Mouse (Mus musculus) c-Kit-positive CD71-negative TER-119-negative erythroid progenitor cells, embryonic 14.5 days (primary cell): Measurements from ENCODE around the gene Unc50.

Experiments
- DNase-seq: peaks from one replicate; pipeline ENCODE4 v3.0.0-alpha.2; 2013; ENCODE audit warnings: low read depth

Unc50 gene

DNA sequence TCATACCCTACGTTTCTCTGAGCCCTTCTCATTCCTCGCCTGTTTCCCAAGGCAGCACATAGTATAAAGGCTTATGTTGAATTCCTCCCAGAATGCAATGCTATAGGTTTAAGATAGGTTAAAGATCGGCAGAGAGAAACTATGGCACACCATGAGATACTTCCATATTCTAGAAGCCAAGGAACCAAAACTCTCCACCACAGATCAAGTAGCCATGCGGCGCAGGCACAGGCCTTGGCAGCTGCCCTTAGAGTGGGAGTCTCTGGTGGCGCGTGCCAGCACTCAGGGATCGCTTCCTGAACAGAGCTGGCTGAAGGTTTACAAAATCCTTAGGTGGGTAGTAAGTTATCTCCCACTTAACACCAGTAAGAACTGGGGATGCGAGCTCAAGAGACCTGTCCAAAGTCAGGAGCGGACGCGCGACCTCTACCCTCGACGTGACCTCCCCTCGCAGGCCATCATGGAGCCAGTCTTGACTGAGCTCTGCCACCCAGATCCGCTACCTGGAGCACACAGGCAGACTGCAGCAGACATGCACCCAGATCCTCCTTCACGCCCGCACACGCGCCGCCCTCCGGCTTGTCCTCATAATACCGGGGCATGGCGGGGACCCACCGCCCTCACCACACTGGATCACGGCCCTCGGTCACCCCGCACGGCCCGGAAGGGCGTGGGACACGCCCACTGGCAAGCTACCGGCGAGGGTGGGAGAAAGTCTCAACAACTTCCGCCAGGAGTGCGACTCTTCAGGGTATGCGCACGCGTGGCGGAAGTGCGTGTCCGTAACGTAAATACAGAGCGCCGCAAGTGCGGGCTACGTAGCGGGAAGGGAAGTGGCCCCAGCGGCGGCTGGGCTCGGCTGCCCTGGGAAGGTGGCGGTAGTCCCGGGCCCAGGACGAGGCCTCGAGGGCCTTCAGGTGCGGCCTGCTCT lies at the start of gene Unc50, which contains the start of gene Coa5:
TSS of gene Unc50 (plus strand) at position 774 of the 931 bp plus-strand sequence.
TSS of gene Coa5 (minus strand) at position 738 of the 931 bp plus-strand sequence.
- peak; percentile 93 for DNase-seq

DNA sequence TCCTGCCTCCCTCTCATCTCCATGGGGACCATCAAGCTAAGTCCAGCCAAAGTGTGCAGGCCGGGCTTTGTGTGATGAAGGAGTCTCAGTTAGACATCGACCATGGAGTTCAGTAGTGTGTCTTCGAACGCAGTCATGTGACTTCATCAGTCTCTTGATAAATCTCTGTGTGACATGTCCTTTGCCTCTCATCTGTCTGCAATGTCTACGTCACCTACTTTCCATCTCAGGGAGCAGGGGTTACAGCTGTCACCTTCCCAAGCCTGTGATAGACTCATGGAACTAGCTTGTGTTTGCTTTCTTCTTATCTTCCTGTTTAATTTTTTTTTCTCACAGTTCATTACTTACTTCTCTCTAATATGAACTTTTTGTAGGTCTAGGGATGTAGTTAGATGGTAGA lies 49.0 kb upstream of the Unc50 start:
- DNase-seq = no peak

DNA sequence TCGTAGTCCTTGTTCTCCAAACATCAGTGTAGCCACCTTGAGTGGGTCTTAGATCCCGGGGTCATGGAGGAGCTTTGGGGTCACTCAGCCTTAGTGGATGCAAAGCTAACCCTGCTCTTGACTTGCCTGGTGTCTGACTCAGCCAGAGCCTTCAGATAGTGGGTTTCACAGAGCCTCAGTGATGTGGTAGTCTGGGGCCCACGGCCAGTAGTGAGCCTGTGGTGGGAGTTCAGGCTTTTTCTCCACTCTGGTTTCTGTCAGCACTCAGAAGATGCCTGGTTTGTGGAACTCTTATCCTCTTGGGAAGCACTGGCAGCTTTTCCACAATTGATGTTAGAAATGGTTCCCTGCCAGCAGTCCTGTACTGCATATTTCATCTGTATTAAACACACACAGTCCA lies 45.6 kb upstream of the Unc50 start:
- no peak for DNase-seq

DNA sequence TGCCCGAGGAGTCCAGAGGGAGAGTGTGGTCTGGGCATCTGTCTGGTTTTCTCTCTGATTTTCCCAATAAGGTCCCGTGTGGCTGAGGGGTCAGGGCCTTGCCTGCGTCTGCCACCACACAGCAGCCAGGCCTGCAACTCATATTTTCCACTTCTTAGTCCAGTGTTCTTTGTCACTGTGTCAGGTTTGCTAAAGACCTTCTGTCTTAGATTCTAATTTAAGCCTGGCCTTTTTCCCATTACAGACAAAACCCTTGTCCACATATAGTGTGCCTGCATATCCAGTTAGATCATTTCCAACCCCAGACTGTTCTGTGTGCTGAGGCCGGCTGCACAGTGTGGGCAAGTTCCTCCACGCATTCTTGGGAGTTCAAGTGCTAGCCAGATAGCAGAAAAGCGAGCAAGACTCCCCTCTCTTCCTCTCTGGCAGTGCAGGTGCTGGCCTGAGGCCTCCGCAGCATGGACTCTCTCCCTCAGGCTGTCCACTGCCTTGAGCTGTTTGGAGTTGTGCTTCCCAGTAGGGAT lies 43.4 kb upstream of the Unc50 start:
- DNase-seq = no peak

DNA sequence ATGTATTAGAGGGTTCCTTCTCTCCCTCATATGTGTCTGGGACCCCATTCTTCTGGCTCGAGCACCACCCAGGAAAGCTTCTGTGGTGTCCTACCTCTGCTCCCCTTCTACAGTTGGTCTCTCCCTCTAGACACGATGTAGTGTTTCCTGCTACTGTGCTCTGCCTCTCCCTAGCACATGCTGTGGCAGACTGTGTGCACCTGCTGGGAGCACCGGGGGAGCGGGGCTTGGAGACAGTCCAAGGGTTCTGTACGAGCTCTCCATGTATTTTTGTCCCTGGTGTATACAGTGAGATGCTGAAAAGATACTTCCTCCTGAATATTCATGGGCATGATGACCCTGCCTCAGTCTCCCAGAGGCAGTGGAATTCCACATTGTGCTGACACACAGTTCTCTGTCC lies 36.8 kb upstream of the Unc50 start:
- DNase-seq = no peak

DNA sequence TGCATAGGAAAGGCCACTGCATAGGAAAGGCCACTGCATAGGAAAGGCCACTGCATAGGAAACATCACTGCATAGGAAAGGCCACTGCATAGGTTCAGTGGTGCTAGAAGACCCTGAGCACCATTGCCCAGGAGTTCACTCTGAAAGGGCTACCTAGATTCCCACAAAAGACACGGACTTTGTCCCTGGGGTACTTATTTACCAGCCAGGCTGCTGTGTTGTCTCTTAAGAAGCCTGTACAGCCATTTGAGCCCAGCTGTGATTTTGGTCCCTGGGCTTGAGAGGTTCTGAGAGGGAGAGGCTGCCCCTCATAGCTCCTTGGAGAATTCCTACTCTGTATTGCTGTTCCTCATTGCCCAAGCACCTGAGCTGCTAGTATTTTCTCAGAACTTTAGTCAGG lies 33.5 kb upstream of the Unc50 start:
- no peak for DNase-seq

DNA sequence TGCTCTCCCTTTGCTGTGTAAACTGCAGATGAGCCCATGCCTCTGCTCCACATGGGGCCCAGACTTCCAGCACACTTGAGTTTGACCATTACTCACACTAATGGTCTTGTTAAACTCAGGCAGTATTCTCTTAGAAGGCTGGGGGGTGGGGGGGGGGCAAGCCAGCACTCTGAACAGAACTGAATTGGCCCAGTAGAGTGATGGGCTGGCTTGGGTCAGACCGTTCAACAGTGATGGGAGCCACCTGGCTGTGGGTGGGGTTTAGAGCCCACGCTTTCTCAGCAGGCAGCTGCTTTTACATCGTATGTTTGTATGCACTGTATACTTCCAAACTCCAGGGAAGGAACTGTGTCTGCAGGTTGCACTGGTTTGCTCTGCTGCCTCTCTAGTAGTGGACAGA lies 31.0 kb upstream of the Unc50 start:
- no peak for DNase-seq

DNA sequence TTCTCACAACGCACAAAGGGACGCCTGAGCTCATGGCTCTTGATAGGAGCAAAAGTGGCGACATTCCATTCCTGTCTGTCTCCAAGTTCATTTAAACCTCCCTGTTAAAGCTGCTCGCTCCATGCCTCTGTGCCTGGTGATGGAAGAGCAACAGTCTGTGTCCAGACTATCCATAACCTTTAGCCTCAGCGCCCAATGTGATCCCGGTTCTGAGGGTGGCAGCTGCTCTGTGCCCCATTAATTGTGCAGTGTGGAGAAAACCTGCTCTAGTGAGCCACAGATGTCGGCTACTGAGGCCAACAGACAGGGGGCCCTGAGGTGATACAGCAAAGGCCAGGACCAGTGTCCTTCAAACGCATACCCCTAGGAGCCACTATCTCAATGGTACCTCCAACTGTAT lies 30.2 kb upstream of the Unc50 start:
- DNase-seq = no peak

DNA sequence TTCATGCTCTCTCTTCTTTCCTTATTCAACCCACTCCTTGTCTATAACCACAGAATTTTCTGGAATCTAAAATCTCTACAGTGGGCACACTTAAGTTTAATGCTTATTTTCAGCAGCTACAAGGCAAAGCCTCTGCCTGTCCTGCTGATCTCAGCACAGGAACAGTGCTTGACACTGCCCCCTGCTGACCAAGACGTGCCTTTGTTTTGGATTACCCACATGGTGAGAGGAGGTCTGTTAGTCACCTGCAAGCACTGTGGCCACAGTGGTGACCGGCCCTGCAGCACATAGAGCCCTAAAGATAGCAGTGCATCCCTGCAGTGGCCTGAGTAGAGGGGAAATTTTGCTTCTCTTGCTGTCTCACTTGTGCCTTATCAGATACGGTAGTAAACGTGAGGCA lies 28.3 kb upstream of the Unc50 start:
- peak; percentile 54 for DNase-seq

DNA sequence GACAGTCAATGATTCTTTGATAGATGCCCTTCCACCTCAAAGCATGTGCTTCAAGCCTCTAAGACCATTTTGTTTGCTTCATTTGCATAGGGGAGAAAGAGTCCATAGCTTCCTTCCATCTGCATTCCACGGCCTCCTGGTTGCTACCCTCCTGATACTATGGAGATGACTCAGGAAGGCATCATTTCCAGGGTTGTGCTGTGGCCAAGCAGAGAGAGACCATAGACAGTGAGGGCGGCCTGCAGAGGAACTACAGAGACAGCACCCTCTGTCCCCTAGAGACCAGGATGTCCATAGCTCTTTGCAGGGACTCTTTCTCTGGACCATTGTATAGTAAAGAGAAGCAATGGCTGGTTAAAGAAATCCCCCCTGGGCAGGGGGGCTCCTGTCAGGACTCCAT lies 24.8 kb upstream of the Unc50 start:
- no peak for DNase-seq

DNA sequence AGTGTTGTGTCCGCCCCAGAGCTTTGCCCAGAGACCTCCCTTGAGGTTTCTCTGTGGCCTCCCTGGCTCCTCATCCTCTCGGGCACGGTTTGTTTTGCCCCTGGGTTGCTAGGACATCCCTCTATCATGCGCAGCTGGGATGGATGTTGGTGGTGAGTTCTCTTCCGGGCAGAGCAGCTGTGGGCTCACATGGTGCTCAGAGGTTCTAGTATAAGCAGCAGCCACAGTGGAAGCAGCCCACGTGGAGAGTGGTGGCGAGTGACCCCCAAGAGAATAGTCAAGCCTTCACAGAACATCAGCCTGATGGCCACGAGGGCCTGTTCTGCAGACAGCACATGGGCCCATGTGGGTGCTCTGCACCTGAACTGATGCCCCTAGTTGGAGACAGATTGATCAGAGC lies 22.7 kb upstream of the Unc50 start:
- DNase-seq = no peak

DNA sequence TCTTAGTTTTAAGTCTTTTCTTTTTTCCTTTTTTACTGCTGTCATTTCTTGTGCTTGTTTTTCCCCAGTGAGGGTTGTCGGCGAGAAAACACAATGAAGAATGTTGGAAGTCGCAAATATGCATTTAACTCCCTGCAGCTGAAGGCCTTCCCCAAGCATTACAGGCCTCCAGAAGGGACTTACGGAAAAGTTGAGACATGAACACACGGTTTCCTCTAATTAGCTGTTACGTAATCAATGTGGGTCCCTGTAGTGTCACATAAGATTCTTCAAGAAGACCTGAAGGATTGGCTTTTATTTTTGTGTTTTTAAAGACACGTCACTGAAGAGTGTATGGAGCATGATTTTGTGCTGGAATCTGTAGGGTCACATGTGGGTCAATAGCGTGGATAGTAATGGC lies 21.9 kb upstream of the Unc50 start:
- DNase-seq = no peak

DNA sequence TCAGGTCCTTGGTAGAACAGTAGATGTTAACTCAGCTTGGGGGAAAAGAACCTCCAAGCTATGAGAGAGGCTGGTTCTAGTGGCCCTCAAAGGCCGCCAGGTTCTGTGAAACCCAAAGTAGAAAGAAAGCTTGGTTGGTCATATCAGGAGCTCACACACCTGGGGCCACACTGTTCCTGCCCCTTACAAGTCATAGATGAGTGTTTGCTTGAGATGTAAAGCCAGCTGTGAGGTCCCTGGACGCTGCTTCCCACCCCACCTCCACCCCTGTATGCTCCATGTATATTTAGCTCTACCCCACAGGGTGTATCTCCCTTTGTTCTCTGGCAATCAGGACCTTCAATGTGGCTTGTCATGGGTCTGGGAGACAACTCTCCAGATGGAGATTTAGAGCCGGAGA lies 21.3 kb upstream of the Unc50 start:
- DNase-seq = no peak

DNA sequence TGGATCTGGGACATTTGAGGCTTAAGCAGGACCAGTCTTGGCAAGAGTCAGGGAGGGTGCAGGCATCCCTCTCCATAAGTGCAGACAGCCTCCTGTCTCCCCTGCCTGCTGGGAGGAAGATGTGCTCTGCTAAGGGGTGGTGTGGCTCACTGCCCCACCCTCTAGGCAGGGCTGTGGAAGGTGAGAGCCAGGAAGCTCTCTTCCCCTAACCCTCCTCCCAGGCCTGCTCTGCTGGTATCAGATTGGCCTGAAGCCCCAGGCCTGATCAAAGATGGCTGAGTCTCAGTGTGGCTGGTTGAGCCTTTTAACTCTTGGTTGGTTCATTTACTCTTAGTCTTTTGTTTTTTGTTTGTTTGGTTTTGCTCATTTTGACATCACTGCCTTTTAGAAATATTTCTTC lies 20.3 kb upstream of the Unc50 start:
- no peak for DNase-seq

DNA sequence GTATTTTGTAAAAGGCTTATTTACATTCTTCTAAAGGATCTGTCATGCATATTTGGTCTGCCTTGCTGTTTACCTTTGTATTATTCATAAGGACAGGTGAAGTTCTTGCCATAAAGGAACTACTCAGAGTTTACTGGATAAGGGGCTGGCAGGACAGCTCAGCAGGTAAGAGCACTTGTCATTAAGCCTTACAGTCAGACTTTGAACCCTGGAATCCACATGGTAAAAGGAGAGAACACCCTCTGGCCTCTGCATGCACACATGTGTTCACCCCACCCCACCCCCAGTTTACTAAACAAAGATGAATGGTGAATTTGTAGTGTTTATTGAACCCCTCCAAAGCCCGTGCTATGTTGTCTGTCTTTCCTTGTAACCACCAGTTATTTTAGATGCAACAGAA lies 14.5 kb upstream of the Unc50 start:
- DNase-seq = no peak

DNA sequence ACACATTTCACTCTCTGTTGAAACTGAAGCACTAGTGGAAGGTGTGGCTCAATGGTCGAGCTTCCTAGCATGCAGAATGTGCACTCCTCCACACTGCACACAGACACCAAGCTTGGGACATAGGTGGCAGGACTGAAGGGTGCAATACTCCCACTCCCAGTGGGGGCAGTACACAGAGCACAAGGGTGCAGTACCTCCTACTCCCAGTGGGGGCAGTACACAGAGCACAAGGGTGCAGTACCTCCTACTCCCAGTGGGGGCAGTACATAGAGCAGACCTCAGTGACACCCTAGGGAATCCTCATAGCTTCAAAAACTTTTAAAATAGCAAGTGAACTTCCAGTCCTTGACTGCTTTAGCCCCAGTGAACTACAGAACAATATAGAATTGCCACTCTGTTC lies 10.5 kb upstream of the Unc50 start:
- DNase-seq = no peak

DNA sequence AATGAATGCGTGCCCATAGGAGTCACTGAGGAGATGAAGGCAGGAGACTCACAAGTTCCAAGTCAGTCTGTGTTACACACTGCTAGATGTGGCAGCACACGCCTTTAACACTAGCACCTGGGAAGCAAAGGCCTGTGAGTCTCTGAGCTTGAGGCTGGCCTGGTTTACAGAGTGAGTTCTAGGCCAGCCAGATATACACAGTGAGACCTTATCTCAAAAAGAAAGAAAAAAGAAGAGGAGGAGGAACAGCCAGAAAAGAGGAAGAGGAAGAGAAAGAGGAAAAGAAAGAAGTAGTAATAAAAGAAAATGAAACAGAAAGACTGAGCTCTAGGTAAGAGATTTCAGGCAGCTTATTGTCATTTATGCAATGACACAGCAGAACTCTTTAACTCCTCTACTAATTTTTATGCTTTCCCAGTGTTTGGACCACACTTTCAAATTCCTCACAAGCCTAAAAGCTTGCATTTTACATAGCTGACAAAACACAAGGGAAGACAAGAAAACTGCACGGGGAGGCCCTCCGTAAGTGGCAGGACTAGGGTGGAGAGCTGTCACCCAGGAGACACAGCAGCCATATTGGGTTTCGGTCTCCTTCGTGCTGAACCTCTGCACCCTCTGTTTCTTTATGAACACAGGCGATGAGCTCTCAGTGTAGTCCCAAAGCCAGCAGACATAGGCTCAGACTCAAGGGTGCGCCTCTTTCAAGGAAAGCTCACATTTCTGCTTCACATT lies 2.6 kb upstream of the Unc50 start:
- no peak for DNase-seq

DNA sequence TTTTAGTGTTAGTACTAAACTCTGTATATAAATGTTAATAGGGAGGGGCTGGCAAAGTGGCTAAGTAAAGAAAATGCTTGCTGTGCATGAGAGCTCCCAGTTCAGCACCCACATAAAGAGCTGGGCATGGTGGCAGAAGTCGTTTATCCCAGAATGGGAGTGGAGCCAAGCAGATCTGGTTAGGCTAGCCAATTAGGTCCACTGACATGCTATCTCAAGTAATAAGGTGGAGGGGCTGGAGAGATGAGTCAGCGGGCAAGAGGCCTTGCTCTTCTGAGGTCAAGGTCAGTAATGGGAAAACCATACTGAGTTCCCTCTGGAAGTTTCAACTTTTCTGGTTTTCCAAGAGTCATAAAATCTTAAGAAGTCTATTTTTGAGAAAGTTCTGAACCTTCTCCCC lies 1.0 kb upstream of the Unc50 start:
- DNase-seq = no peak

DNA sequence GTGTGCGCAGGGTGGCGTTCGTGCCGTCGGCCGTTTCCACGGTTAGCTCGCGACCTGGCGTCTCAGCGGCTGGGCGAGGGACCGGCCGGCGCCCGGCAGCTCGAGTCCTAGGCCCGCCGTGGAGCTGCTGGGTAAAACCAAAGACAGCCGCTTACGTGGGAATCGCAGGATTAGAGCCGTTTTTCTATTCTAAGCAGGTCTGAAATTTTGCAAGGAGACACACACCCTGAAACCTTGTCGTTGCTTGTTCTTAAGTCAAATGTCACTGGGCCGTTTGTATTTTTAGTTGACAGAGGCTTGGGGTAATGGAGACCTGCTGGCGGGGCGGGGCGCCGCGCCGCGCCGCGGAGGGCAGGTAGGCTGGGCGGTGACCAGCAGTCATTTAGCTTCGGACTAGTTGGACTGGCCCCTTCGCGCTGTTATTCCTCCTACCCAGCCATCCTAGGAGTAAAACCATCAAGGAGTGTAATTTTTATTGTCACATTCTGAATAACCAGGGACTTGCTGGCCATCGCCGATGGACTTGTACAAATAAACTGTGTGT lies 430 bp downstream of the Unc50 start:
- DNase-seq = no peak

DNA sequence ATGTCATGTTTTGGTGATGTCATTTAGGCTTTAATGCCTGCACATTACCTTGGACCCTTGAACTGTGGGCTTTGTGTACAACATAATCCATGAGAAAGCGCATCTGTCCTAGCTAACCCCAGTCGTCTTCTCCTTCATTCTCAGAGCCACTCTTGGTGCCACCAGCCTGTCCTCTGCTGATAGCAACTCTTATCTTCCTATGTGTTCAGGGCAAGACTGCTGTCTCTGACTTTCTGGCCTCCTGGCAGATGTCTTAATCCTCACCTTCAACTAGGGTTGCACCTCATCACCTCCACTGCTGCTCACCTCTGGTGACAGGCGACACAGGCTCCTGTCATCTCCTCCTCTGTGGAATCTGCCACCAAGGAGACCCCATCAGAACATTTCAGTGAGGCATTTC lies 6.5 kb downstream of the Unc50 start:
- DNase-seq = no peak

DNA sequence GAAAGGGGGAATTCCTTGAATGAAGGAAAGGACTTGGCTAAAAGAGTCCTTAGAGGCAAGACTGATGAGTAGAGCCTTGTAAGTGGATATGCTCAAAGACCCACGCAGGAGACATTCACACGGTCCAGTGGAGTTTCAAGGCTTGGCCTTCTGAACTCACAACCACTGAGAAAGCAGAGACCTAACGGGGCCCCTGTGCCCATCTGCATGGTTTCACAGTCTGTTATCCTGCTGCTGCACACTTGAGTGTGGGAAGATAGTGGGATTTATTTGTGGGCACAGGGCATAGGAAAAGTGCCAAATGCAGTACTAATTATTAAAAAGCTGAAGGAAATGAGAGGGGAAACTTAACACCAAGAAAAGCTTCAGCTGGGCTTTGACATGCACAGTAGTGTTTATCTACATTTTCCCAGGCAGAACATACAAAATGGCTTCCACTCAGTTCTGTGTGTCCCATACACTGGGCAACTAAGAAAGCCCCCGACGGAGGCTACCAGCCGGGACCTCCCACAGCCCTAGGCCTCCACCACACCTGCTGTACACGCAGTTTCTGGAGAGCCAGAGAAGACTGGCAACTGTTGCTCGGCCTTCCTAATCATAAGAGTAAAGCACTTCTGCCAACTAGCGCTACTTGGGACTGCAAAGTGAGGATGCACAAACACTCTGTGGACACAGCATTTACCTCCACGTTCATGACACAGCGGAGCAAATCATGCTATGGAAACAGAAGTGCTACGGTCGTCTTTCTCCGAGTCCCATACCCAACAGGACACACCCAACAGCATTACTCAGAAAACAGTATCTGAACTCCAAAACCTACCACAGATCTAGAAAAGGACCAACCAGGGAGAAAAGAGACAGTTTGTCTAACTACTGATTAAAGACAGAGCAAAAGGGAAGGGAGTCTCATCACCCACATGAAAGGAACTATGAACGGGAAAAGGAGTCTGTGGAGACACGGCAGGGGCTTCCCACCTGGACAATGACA lies 13.2 kb downstream of the Unc50 start:
- DNase-seq = no peak
